Mouse (Mus musculus) ovary, adult 2 months (tissue): ENCODE results near the gene Crebbp. TPM values are rescaled to one million over a fixed set of nuclear protein-coding genes. Genes with fewer than 3 reads are reported as not detected.

Experiments
- polyA plus RNA-seq: library from polyadenylated mRNA; depleted of rRNA; stranded (reverse); fragments of >200 nt; gene quantifications from 2 replicates; pipeline ENCODE4 v1.2.3, GENCODE M21; 2012; rRNA removed

The Crebbp gene
- polyA plus RNA-seq: 22.1 and 30.1 TPM in 2 replicates

GRCm38 (mm10) chr16:4213799-4214551 lies at the start of gene Crebbp:
Gene Crebbp, minus strand, starts transcription at chr16:4213997.

GRCm38 (mm10) chr16:4077384-4078061 lies 136.3 kb downstream of the Crebbp start, which contains the start of gene Trap1:
Gene Trap1, minus strand, starts transcription at chr16:4077827.

GRCm38 (mm10) chr16:4036807-4037206 lies 177.0 kb downstream of the Crebbp start, which contains the start of gene Dnase1:
Gene Dnase1, plus strand, starts transcription at chr16:4036942.

Other genes starting within 250 kb of the Crebbp start
- 6.5 and 8.0 TPM in 2 replicates for gene Nlrc3, start 237.4 kb downstream of the Crebbp start, polyA plus RNA-seq
- gene Slx4, start 210.2 kb downstream of the Crebbp start, polyA plus RNA-seq: 24.4 and 27.5 TPM in 2 replicates
- gene Dnase1, start 177.1 kb downstream of the Crebbp start, polyA plus RNA-seq: 0.21 and 0.25 TPM in 2 replicates
- 109 and 128 TPM in 2 replicates for gene Trap1, start 136.2 kb downstream of the Crebbp start, polyA plus RNA-seq
- gene Adcy9, start 206.5 kb upstream of the Crebbp start, polyA plus RNA-seq: 39.9 and 42.7 TPM in 2 replicates